Mouse (Mus musculus): ENCODE results near the gene Gria1. TPM values are rescaled to one million over a fixed set of nuclear protein-coding genes. Genes with fewer than 3 reads are reported as not detected.

The Gria1 gene
- polyA plus RNA-seq, 1 experiment from 2014 or later: 1.1 TPM

DNA sequence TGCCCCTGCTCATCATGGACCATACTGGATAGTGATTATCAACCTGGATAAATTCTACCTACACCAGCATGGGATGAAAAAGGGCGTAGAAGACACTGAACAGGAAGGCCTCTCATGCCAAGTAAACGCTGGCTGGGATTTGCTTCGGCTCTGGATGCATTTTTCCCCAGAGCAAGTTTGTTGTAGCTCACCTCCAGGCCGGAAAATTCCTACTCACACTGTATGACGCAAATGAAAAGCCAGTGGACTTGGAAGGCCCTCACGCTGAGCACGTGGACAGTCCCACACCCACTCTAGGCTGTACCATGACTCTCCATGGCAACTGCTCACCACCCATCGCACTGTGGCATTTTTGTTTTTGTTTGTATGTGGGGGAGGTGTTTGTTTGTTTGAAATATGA lies 28.1 kb downstream of the Gria1 start:
- DNase-seq (ENCODE audit: low spot score): no peak
- Histone ChIP-seq H3K4me2 (ENCODE audit: low read length) (no peak overlapping the region), H3K4me3 (ENCODE audit: low read depth, low read length) (no peak overlapping the region), H3K9ac (ENCODE audit: low read length) (no peak overlapping the region), H3K27ac (ENCODE audit: low read depth) (no peak overlapping the region), H3K27me3 (replicated peaks; ENCODE audit: control insufficient read depth, insufficient read depth, low read length) (no peaks in the 10 kb centered on the region), H3K9me3 (ENCODE audit: control insufficient read depth, low read length) (no peaks in the 10 kb centered on the region), H3K36me3 (ENCODE audit: control insufficient read depth, insufficient read depth, low read length) (no peaks in the 10 kb centered on the region), H3K4me1 (replicated peaks; ENCODE audit: control insufficient read depth, insufficient read depth, low read length) (no peaks in the 10 kb centered on the region)
- WGBS: 87% methylated on average over 8 of the region's 8 CpGs
- ATAC-seq (replicated peaks; ENCODE audit: low FRiP score, low TSS enrichment, low read depth): no peak

DNA sequence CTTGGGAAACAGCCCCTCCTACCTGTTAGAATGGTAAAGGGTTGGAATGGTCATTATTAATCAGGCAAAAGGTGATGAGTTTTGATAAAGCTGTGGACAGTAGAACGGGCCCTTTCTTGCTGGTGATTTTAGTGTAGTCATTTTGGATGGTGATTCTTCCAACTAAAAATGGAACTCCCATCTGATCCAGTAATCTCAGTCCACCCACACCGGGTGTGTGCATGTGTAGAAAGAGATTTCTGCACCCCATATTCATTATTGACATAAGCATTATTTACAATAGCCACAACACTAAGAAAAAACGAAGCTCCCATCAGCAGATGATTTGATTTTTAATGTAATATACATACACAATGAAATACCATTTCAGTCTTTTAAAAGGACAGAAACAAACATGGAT lies 30.9 kb downstream of the Gria1 start:
- 70% methylated on average over 3 of the region's 3 CpGs for WGBS
- H3K9ac ChIP-seq (ENCODE audit: low read length): no peak overlapping the region

DNA sequence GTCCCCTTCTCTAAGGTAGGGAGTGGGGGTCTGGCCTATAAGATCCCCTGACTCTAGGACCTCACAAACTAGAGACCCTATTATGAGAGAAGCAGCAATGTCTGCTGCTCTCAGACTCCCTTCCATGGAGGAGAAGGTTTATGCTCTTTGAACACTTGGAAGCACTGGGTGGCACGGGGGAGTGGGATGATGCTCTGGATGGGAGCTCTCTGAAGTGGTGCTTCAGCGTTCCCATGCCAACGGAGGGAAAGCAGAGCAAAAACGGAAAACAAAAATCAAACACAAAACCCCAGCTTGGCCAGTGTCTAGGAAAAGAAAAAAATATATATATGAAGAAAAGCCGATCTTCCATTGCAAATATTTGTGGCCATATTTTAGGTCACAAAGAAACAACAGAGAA lies 33.0 kb downstream of the Gria1 start:
- Histone ChIP-seq H3K4me2 (ENCODE audit: low read length) (no peak overlapping the region), H3K4me3 (ENCODE audit: low read depth, low read length) (no peak overlapping the region), H3K36me3 (ENCODE audit: control insufficient read depth, insufficient read depth, low read length) (no peaks in the 10 kb centered on the region), H3K9me3 (ENCODE audit: control insufficient read depth, low read length) (no peaks in the 10 kb centered on the region), H3K9ac (ENCODE audit: low read length) (no peak overlapping the region), H3K27ac (ENCODE audit: low read depth) (no peak overlapping the region), H3K4me1 (replicated peaks; ENCODE audit: control insufficient read depth, insufficient read depth, low read length) (no peaks in the 10 kb centered on the region), H3K27me3 (replicated peaks; ENCODE audit: control insufficient read depth, insufficient read depth, low read length) (no peaks in the 10 kb centered on the region)
- 73% methylated on average over 5 of the region's 5 CpGs for WGBS
- no peak for DNase-seq (ENCODE audit: low spot score)
- no peak for ATAC-seq (replicated peaks; ENCODE audit: low FRiP score, low TSS enrichment, low read depth)

More for the DNA sequence above, 30.9 kb downstream of the Gria1 start:
- H3K27me3 ChIP-seq (replicated peaks; ENCODE audit: control insufficient read depth, insufficient read depth, low read length): no peaks in the 10 kb centered on the region
- DNase-seq (ENCODE audit: low spot score) (no peak), ATAC-seq (replicated peaks; ENCODE audit: low FRiP score, low TSS enrichment, low read depth) (no peak)
- no peaks in the 10 kb centered on the region for H3K9me3 ChIP-seq (ENCODE audit: control insufficient read depth, low read length)
- H3K4me1 ChIP-seq (replicated peaks; ENCODE audit: control insufficient read depth, insufficient read depth, low read length): no peaks in the 10 kb centered on the region
- no peak overlapping the region for H3K27ac ChIP-seq (ENCODE audit: low read depth)
- H3K4me2 ChIP-seq (ENCODE audit: low read length): no peak overlapping the region
- H3K36me3 ChIP-seq (ENCODE audit: control insufficient read depth, insufficient read depth, low read length): no peaks in the 10 kb centered on the region
- no peak overlapping the region for H3K4me3 ChIP-seq (ENCODE audit: low read depth, low read length)

DNA sequence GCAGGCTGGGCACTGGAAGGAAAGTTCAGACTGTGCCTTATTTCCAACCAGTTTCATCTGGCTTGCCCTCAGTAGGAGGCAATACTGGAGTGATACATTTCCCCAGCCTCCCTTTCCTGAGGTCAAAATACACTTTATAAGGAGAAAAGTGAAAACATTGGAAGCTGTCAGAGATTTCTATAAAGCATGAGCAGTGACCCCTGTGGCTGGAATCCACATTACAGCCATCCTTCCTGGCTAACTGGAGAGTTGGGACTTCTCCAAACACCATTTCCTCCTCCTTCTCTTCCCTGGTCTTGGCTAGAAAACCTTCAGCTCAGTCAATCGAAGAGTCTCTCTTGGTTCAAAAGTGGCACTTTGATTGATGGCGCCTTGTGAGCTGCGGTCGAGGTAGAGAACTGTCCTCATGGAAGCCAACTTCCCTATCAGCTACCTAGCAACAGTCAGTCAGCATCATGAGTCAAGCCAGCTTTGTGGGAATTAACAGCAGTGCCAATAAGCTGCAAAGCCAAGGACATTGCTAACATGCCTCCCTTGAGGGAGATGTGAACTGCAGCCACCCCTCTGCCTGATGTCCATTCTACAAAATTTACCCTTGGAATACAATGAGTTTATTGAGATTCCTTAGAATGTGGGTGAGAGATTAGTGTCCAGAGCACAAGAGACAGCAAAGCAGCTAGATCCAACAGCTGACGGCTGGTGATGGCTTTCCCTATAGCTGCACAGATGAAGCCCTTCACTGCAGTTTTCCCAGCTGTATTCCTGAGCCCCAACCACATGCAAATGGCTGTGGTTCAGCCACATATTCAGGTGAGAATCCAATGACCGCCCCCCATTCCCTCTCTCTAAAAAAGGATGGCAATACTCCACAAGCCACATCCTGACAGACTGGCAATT lies 40.7 kb downstream of the Gria1 start:
- DNase-seq (ENCODE audit: low spot score): no peak
- Histone ChIP-seq H3K27me3 (replicated peaks; ENCODE audit: control insufficient read depth, insufficient read depth, low read length) (no peaks in the 10 kb centered on the region), H3K36me3 (ENCODE audit: control insufficient read depth, insufficient read depth, low read length) (no peaks in the 10 kb centered on the region), H3K4me2 (ENCODE audit: low read length) (no peak overlapping the region), H3K9me3 (ENCODE audit: control insufficient read depth, low read length) (no peaks in the 10 kb centered on the region), H3K4me3 (ENCODE audit: low read depth, low read length) (no peak overlapping the region), H3K9ac (ENCODE audit: low read length) (no peak overlapping the region), H3K27ac (ENCODE audit: low read depth) (no peak overlapping the region), H3K4me1 (replicated peaks; ENCODE audit: control insufficient read depth, insufficient read depth, low read length) (no peaks in the 10 kb centered on the region)
- whole genome bisulfite sequencing: 79% methylated on average over 6 of the region's 6 CpGs
- no peak for ATAC-seq (replicated peaks; ENCODE audit: low FRiP score, low TSS enrichment, low read depth)

DNA sequence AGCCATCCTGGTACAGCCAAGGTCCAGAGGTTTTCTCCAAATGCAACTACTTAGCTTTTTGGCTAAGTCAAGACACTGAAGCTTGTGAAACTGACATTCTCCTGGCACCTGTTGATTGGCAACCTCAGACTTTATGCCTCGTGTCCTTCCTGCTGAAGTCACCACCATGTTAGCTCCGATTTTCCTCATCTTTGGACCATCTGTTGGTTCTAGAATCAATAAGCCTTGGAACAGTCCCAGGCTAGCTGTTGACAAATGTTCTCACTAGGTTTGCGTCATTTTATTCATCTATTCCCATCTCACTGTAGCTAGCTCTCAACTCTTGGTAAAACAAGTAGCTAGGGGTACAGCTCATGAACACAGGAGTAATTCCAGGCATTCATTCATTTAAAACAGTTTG lies 51.3 kb downstream of the Gria1 start:
- ATAC-seq (replicated peaks; ENCODE audit: low FRiP score, low TSS enrichment, low read depth): no peak
- no peak overlapping the region for H3K9ac ChIP-seq (ENCODE audit: low read length)
- no peaks in the 10 kb centered on the region for H3K36me3 ChIP-seq (ENCODE audit: control insufficient read depth, insufficient read depth, low read length)
- H3K4me3 ChIP-seq (ENCODE audit: low read depth, low read length): no peak overlapping the region
- no peaks in the 10 kb centered on the region for H3K4me1 ChIP-seq (replicated peaks; ENCODE audit: control insufficient read depth, insufficient read depth, low read length)
- H3K27ac ChIP-seq (ENCODE audit: low read depth): no peak overlapping the region
- H3K4me2 ChIP-seq (ENCODE audit: low read length): no peak overlapping the region
- H3K27me3 ChIP-seq (replicated peaks; ENCODE audit: control insufficient read depth, insufficient read depth, low read length): no peaks in the 10 kb centered on the region
- no peak for DNase-seq (ENCODE audit: low spot score)
- 82% methylated on average over 3 of the region's 3 CpGs for WGBS
- H3K9me3 ChIP-seq (ENCODE audit: control insufficient read depth, low read length): no peaks in the 10 kb centered on the region

DNA sequence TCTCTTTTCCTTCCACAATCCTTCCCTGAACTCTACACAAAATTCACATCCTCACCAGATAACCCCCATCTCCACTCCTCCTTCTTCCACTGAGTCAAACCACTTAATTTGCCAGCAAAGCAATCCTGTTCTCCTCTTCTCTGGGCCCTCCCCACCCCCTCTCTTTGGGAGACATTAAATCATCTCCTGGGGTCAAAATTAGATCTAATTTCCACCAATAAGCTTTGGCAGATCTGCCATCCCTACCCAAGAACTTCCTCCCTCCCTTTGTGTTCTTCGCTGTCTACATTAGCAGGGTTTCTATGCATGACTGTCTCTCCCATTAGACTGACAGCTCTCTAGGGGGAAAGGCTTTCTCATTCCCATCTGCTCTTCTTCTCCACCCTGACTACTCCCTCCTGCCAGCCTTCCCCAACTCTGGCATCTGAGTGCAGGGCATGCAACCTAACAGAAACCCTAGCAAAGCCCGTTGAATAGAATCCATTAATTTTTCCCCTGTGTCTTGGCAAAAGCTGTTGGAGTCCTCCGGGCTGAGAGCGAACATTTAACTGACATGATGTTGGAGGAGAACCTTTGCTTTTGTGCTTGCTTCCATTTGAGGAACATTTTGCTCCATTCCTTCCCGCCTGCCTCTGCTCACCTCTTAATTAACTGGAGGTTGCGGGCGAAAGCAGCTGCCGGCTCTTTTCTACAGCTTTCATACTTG lies 59.2 kb downstream of the Gria1 start:
- Histone ChIP-seq H3K4me2 (ENCODE audit: low read length) (no peak overlapping the region), H3K36me3 (ENCODE audit: control insufficient read depth, insufficient read depth, low read length) (no peaks in the 10 kb centered on the region), H3K27ac (ENCODE audit: low read depth) (no peak overlapping the region), H3K4me3 (ENCODE audit: low read depth, low read length) (no peak overlapping the region), H3K9ac (ENCODE audit: low read length) (no peak overlapping the region), H3K4me1 (replicated peaks; ENCODE audit: control insufficient read depth, insufficient read depth, low read length) (no peaks in the 10 kb centered on the region), H3K9me3 (ENCODE audit: control insufficient read depth, low read length) (no peaks in the 10 kb centered on the region), H3K27me3 (replicated peaks; ENCODE audit: control insufficient read depth, insufficient read depth, low read length) (no peaks in the 10 kb centered on the region)
- no peak for DNase-seq (ENCODE audit: low spot score)
- ATAC-seq (replicated peaks; ENCODE audit: low FRiP score, low TSS enrichment, low read depth): no peak
- 89% methylated on average over 8 of the region's 8 CpGs for WGBS

DNA sequence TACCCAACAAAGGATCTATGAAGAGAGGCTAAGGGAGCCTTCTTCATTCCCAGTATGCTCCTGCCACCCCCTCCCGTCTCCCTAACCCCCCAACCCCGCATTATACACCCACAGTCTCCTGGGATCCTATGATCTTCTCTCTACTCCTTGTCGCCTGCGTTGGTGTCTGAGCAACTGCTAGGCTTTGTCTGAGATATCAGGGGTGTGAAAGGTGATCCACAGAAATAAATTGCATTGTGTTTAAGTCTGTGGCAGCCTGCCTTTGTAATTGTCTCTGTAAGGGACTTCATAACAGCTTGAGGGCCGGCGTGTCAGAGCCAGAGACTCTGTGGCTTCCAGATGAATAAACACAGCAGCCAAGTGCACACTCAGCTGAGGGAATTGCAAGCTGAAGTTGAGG lies 61.0 kb downstream of the Gria1 start:
- ATAC-seq (replicated peaks; ENCODE audit: low FRiP score, low TSS enrichment, low read depth) (no peak), DNase-seq (ENCODE audit: low spot score) (no peak)
- 77% methylated on average over 6 of the region's 6 CpGs for WGBS

DNA sequence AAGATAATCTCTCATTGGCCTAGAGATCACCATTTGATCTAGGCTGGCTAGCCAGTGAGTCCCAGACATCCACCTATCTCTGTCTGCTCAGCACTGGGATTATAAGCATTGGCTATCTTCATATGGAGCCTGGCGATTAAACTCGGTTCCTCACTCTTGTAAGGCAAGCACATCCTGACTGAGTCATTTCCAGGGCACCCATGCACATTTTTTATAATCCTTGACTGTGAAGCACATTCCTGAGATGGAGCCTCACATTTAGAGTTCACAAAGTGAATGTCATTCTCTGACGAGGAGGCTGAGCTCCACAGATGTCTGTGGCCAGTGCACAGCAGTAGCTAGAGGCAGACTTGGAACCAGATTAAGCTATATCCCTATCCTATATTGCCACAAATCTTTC lies 68.2 kb downstream of the Gria1 start:
- no peak for DNase-seq (ENCODE audit: low spot score)
- Histone ChIP-seq H3K36me3 (ENCODE audit: control insufficient read depth, insufficient read depth, low read length) (no peaks in the 10 kb centered on the region), H3K4me3 (ENCODE audit: low read depth, low read length) (no peak overlapping the region), H3K27ac (ENCODE audit: low read depth) (no peak overlapping the region), H3K4me1 (replicated peaks; ENCODE audit: control insufficient read depth, insufficient read depth, low read length) (no peaks in the 10 kb centered on the region), H3K27me3 (replicated peaks; ENCODE audit: control insufficient read depth, insufficient read depth, low read length) (no peaks in the 10 kb centered on the region), H3K9ac (ENCODE audit: low read length) (no peak overlapping the region), H3K4me2 (ENCODE audit: low read length) (no peak overlapping the region), H3K9me3 (ENCODE audit: control insufficient read depth, low read length) (no peaks in the 10 kb centered on the region)
- WGBS: 79% methylated on average over 3 of the region's 3 CpGs
- ATAC-seq (replicated peaks; ENCODE audit: low FRiP score, low TSS enrichment, low read depth): no peak

More for the DNA sequence above, 61.0 kb downstream of the Gria1 start:
- Histone ChIP-seq H3K4me3 (ENCODE audit: low read depth, low read length) (no peak overlapping the region), H3K27me3 (replicated peaks; ENCODE audit: control insufficient read depth, insufficient read depth, low read length) (no peaks in the 10 kb centered on the region), H3K9me3 (ENCODE audit: control insufficient read depth, low read length) (no peaks in the 10 kb centered on the region), H3K27ac (ENCODE audit: low read depth) (no peak overlapping the region), H3K9ac (ENCODE audit: low read length) (no peak overlapping the region), H3K36me3 (ENCODE audit: control insufficient read depth, insufficient read depth, low read length) (no peaks in the 10 kb centered on the region), H3K4me1 (replicated peaks; ENCODE audit: control insufficient read depth, insufficient read depth, low read length) (no peaks in the 10 kb centered on the region), H3K4me2 (ENCODE audit: low read length) (no peak overlapping the region)
